Mouse (Mus musculus) MEL (cell line): ENCODE results near the gene Large2. TPM values are rescaled to one million over a fixed set of nuclear protein-coding genes. Genes with fewer than 3 reads are reported as not detected.

Experiments used
- DNase-seq: peaks from one replicate; pipeline ENCODE4 v3.0.0; 2011; ENCODE audit warnings: low read depth, low spot score
- H3K27ac ChIP-seq: 2 replicates; pipeline ENCODE4 v1.5.1; 2012; ENCODE audit warnings: low read depth, mild to moderate bottlenecking, control low read depth, low read length, moderate library complexity; ENCODE audit not compliant: control insufficient read depth
- H3K27me3 ChIP-seq, 2 experiments: fragments of 150-350 bp in 1 of 2; sonication (generic) in 1 of 2; 2 replicates each; pipeline ENCODE4 v1.6.1; 2012; ENCODE audit warnings: low read length in 2 of 2, mild to moderate bottlenecking in 2 of 2, improper control_type of control experiment in 1 of 2, moderate library complexity in 1 of 2; ENCODE audit not compliant: insufficient read depth in 2 of 2, control insufficient read depth in 1 of 2
- H3K36me3 ChIP-seq, 2 experiments: 2 replicates each; pipeline ENCODE4 v1.6.1; 2012 to 2014; ENCODE audit warnings: low read length in 2 of 2, improper control_type of control experiment in 1 of 2, inconsistent platforms in 1 of 2, mild to moderate bottlenecking in 1 of 2; ENCODE audit not compliant: insufficient read depth in 2 of 2, control insufficient read depth in 1 of 2
- H3K4me1 ChIP-seq, 2 experiments: fragments of 150-350 bp in 1 of 2; sonication (generic) in 1 of 2; 2 replicates each; pipeline ENCODE4 v1.6.1; 2012; ENCODE audit warnings: low read length in 2 of 2, improper control_type of control experiment in 1 of 2, mild to moderate bottlenecking in 1 of 2; ENCODE audit not compliant: insufficient read depth in 2 of 2, control insufficient read depth in 1 of 2
- H3K4me3 ChIP-seq, 2 experiments: fragments of 150-350 bp in 1 of 2; sonication (generic) in 1 of 2; 2 replicates each; pipeline ENCODE4 v1.5.1; 2012; ENCODE audit warnings: low read depth in 2 of 2, low read length in 2 of 2, mild to moderate bottlenecking in 2 of 2, moderate library complexity in 2 of 2, control low read depth in 1 of 2, improper control_type of control experiment in 1 of 2; ENCODE audit not compliant: control insufficient read depth in 1 of 2, insufficient read depth in 1 of 2
- H3K79me2 ChIP-seq: 2 replicates; pipeline ENCODE4 v1.6.1; 2012; ENCODE audit warnings: mild to moderate bottlenecking, low read length, moderate library complexity; ENCODE audit not compliant: control insufficient read depth, poor library complexity, insufficient read depth
- H3K9ac ChIP-seq: 2 replicates; pipeline ENCODE4 v1.6.1; 2012; ENCODE audit warnings: low read depth, mild to moderate bottlenecking, control low read depth, low read length, moderate library complexity; ENCODE audit not compliant: control insufficient read depth, poor library complexity, severe bottlenecking
- H3K9me3 ChIP-seq: fragments of 150-350 bp; sonication (generic); replicated peaks from 2 replicates; pipeline ENCODE4 v1.6.1; 2012; ENCODE audit warnings: mild to moderate bottlenecking, low read length, improper control_type of control experiment, moderate library complexity; ENCODE audit not compliant: insufficient read depth
- BHLHE40 ChIP-seq: IDR thresholded peaks from 2 replicates; pipeline ENCODE4 v1.6.1; 2012; ENCODE audit warnings: low read depth, mild to moderate bottlenecking, inconsistent platforms, low read length, improper control_type of control experiment, borderline replicate concordance
- CHD2 ChIP-seq: IDR thresholded peaks from 2 replicates; pipeline ENCODE4 v1.6.1; 2011; ENCODE audit warnings: low read length, improper control_type of control experiment
- ELF1 ChIP-seq: IDR thresholded peaks from 2 replicates; pipeline ENCODE4 v1.6.1; 2014; ENCODE audit warnings: low read depth, mild to moderate bottlenecking, inconsistent platforms, low read length, improper control_type of control experiment, moderate library complexity
- ETS1 ChIP-seq: IDR thresholded peaks from 2 replicates; pipeline ENCODE4 v1.6.1; 2012; ENCODE audit warnings: low read depth, mild to moderate bottlenecking, inconsistent platforms, low read length, improper control_type of control experiment, moderate library complexity
- GATA1 ChIP-seq: IDR thresholded peaks from 2 replicates; pipeline ENCODE4 v1.6.1; 2011; ENCODE audit warnings: low read depth, low read length, improper control_type of control experiment
- MAFK ChIP-seq: IDR thresholded peaks from 2 replicates; pipeline ENCODE4 v1.6.1; 2011; ENCODE audit warnings: low read depth, mild to moderate bottlenecking, low read length, improper control_type of control experiment, borderline replicate concordance
- MAZ ChIP-seq: IDR thresholded peaks from 2 replicates; pipeline ENCODE4 v1.6.1; 2012; ENCODE audit warnings: low read depth, mild to moderate bottlenecking, inconsistent platforms, low read length, improper control_type of control experiment
- MEF2A ChIP-seq: IDR thresholded peaks from 2 replicates; pipeline ENCODE4 v1.6.1; 2014; ENCODE audit warnings: low read depth, mild to moderate bottlenecking, inconsistent platforms, low read length, improper control_type of control experiment; ENCODE audit not compliant: poor library complexity, insufficient replicate concordance, severe bottlenecking; ENCODE audit errors: extremely low read depth
- MXI1 ChIP-seq: IDR thresholded peaks from 2 replicates; pipeline ENCODE4 v1.6.1; 2011; ENCODE audit warnings: mild to moderate bottlenecking, low read depth, low read length, improper control_type of control experiment
- NRF1 ChIP-seq: IDR thresholded peaks from 2 replicates; pipeline ENCODE4 v1.6.1; 2014; ENCODE audit warnings: low read depth, mild to moderate bottlenecking, inconsistent platforms, low read length, improper control_type of control experiment, moderate library complexity; ENCODE audit not compliant: poor library complexity, insufficient read depth, severe bottlenecking
- RCOR1 ChIP-seq: IDR thresholded peaks from 2 replicates; pipeline ENCODE4 v1.6.1; 2012; ENCODE audit warnings: low read depth, mild to moderate bottlenecking, inconsistent platforms, low read length, improper control_type of control experiment
- SMC3 ChIP-seq: IDR thresholded peaks from 2 replicates; pipeline ENCODE4 v1.6.1; 2011; ENCODE audit warnings: low read depth, low read length, improper control_type of control experiment
- TCF12 ChIP-seq: IDR thresholded peaks from 2 replicates; pipeline ENCODE4 v1.6.1; 2014; ENCODE audit warnings: low read depth, mild to moderate bottlenecking, inconsistent platforms, low read length, improper control_type of control experiment, moderate library complexity
- USF1 ChIP-seq: IDR thresholded peaks from 2 replicates; pipeline ENCODE4 v1.6.1; 2014; ENCODE audit warnings: low read depth, mild to moderate bottlenecking, inconsistent platforms, low read length, improper control_type of control experiment, moderate library complexity
- ZC3H11A ChIP-seq: IDR thresholded peaks from 2 replicates; pipeline ENCODE4 v1.6.1; 2012; ENCODE audit warnings: low read depth, mild to moderate bottlenecking, inconsistent platforms, low read length, improper control_type of control experiment
- polyA plus RNA-seq, 2 experiments: library from polyadenylated mRNA; stranded (reverse) in 1 of 2; unstranded in 1 of 2; fragments of >175 nt in 1 of 2; fragments of >200 nt in 1 of 2; gene quantifications; 2 replicates each; pipeline versions ENCODE4 v1.2.1 to v1.2.4; 2012; ENCODE audit warnings: low replicate concordance in 2 of 2, low read depth in 1 of 2; ENCODE audit not compliant: insufficient read length in 2 of 2, insufficient read depth in 1 of 2, missing spikeins in 1 of 2
- total RNA-seq: library from RNA; depleted of rRNA; stranded (reverse); fragments of 300-350 nt; gene quantifications from 2 replicates; pipeline ENCODE4 v1.2.3, GENCODE M21; 2012

The Large2 gene
- total and polyA plus RNA-seq, 3 experiments = 0.03 TPM; not detected in 2

GRCm38 (mm10) chr2:92411705-92412104, 37.0 kb upstream of the Large2 start:
- TF ChIP-seq CHD2 (no peak), MXI1 (no peak)
- Histone ChIP-seq H3K9ac (no peak overlapping the region), H3K4me3 (no peak overlapping the region), H3K79me2 (no peaks in the 10 kb centered on the region), H3K4me1 (no peaks in the 10 kb centered on the region), H3K27me3 (no peaks in the 10 kb centered on the region), H3K36me3 (peaks cover 0 to 50% of the 10 kb centered on the region in 2 experiments; a peak in 2 of 4 replicates), H3K9me3 (no peaks in the 10 kb centered on the region), H3K27ac (no peak overlapping the region)
- no peak for DNase-seq

GRCm38 (mm10) chr2:92408309-92409045, 33.8 kb upstream of the Large2 start:
- Histone ChIP-seq H3K79me2 (no peaks in the 10 kb centered on the region), H3K9ac (no peak overlapping the region), H3K27me3 (no peaks in the 10 kb centered on the region), H3K4me3 (no peak overlapping the region), H3K27ac (no peak overlapping the region), H3K36me3 (peaks cover 0 to 32% of the 10 kb centered on the region in 2 experiments; a peak in 2 of 4 replicates), H3K4me1 (no peaks in the 10 kb centered on the region), H3K9me3 (no peaks in the 10 kb centered on the region)
- TF ChIP-seq MEF2A (no peak), USF1 (peak; percentile 35; the same call in 1 of the 2 replicates)
- DNase-seq = no peak

- Histone ChIP-seq H3K36me3 (peaks cover 0 to 16% of the 10 kb centered on the region in 2 experiments; a peak in 2 of 4 replicates), H3K79me2 (no peaks in the 10 kb centered on the region), H3K4me3 (no peak overlapping the region), H3K27me3 (no peaks in the 10 kb centered on the region), H3K27ac (no peak overlapping the region), H3K4me1 (no peaks in the 10 kb centered on the region), H3K9ac (no peak overlapping the region), H3K9me3 (no peaks in the 10 kb centered on the region)
- no peak for DNase-seq
- TF ChIP-seq MAZ = no peak
Measured at GRCm38 (mm10) chr2:92405687-92406086, 31.0 kb upstream of the Large2 start.

GRCm38 (mm10) chr2:92404737-92405136, 30.1 kb upstream of the Large2 start:
- H3K36me3 ChIP-seq = peaks cover 0 to 16% of the 10 kb centered on the region in 2 experiments; a peak in 2 of 4 replicates
- no peaks in the 10 kb centered on the region for H3K9me3 ChIP-seq
- TF ChIP-seq MAZ (no peak), TCF12 (no peak), RCOR1 (no peak), ZC3H11A (no peak), SMC3 (no peak), ETS1 (no peak), CHD2 (no peak), BHLHE40 (no peak), MAFK (no peak), ELF1 (no peak), NRF1 (no peak), GATA1 (no peak)
- no peaks in the 10 kb centered on the region for H3K27me3 ChIP-seq
- no peaks in the 10 kb centered on the region for H3K4me1 ChIP-seq
- no peak overlapping the region for H3K4me3 ChIP-seq
- no peak for DNase-seq
- H3K9ac ChIP-seq = no peak overlapping the region
- H3K27ac ChIP-seq = no peak overlapping the region
- no peaks in the 10 kb centered on the region for H3K79me2 ChIP-seq
